Mouse (Mus musculus): Measurements from ENCODE around the gene Hoxa10. TPM values are rescaled to one million over a fixed set of nuclear protein-coding genes. Genes with fewer than 3 reads are reported as not detected.

Gene Hoxa10
- polyA plus RNA-seq, 1 experiment from 2014 or later = not detected

GRCm38 (mm10) chr6:52259081-52259790 is 18.6 kb upstream of the Hoxa10 start:
- DNase-seq (no peak), ATAC-seq (ENCODE audit: low FRiP score, low TSS enrichment) (no peak)
- Histone ChIP-seq H3K4me1 (ENCODE audit: control insufficient read depth, insufficient read depth, low read length) (no peaks in the 10 kb centered on the region), H3K36me3 (ENCODE audit: control insufficient read depth, insufficient read depth, low read length) (no peaks in the 10 kb centered on the region), H3K9ac (replicated peaks; ENCODE audit: low read length) (no peak overlapping the region), H3K27me3 (ENCODE audit: control insufficient read depth, insufficient read depth, low read length) (peaks cover 89% of the 10 kb centered on the region), H3K4me3 (replicated peaks; ENCODE audit: low read depth, low read length) (no peak overlapping the region), H3K27ac (replicated peaks; ENCODE audit: low read depth, low read length) (no peak overlapping the region), H3K9me3 (ENCODE audit: control insufficient read depth, low read length) (no peaks in the 10 kb centered on the region), H3K4me2 (ENCODE audit: low read length) (no peak overlapping the region)
- 1% methylated on average over 25 of the region's 25 CpGs for WGBS

DNA sequence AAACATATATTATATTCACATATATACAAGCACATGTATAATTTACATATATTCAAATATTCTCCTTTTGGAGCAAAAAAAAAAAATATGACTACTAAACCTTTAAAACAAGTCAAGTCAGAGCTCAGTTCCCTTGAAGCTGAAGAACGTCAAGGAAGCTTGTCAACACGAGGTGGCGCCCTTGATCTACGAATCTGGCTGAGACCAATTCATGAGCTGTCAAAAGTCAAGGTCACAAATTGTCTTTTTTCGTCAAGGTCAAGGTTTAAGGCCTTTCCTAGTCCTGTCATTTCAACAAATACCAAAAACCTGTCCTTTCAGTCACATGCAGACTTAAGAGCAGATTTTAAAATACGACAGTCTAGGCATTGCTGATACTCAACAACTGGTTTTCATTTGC is 16.3 kb upstream of the Hoxa10 start:
- DNase-seq (peak; percentile 94), ATAC-seq (ENCODE audit: low FRiP score, low TSS enrichment) (no peak)
- Histone ChIP-seq H3K4me2 (ENCODE audit: low read length) (no peak overlapping the region), H3K4me3 (replicated peaks; ENCODE audit: low read depth, low read length) (no peak overlapping the region), H3K27ac (replicated peaks; ENCODE audit: low read depth, low read length) (no peak overlapping the region), H3K4me1 (ENCODE audit: control insufficient read depth, insufficient read depth, low read length) (no peaks in the 10 kb centered on the region), H3K9me3 (ENCODE audit: control insufficient read depth, low read length) (no peaks in the 10 kb centered on the region), H3K27me3 (ENCODE audit: control insufficient read depth, insufficient read depth, low read length) (peaks cover 87% of the 10 kb centered on the region), H3K9ac (replicated peaks; ENCODE audit: low read length) (no peak overlapping the region), H3K36me3 (ENCODE audit: control insufficient read depth, insufficient read depth, low read length) (no peaks in the 10 kb centered on the region)
- 0% methylated on average over 6 of the region's 6 CpGs for WGBS

GRCm38 (mm10) chr6:52253511-52254500 is 13.2 kb upstream of the Hoxa10 start:
- Histone ChIP-seq H3K9ac (replicated peaks; ENCODE audit: low read length) (no peak overlapping the region), H3K27me3 (ENCODE audit: control insufficient read depth, insufficient read depth, low read length) (peaks cover 94% of the 10 kb centered on the region), H3K4me3 (replicated peaks; ENCODE audit: low read depth, low read length) (no peak overlapping the region), H3K4me1 (ENCODE audit: control insufficient read depth, insufficient read depth, low read length) (no peaks in the 10 kb centered on the region), H3K27ac (replicated peaks; ENCODE audit: low read depth, low read length) (no peak overlapping the region), H3K36me3 (ENCODE audit: control insufficient read depth, insufficient read depth, low read length) (no peaks in the 10 kb centered on the region), H3K4me2 (ENCODE audit: low read length) (no peak overlapping the region), H3K9me3 (ENCODE audit: control insufficient read depth, low read length) (no peaks in the 10 kb centered on the region)
- no peak for ATAC-seq (ENCODE audit: low FRiP score, low TSS enrichment)
- under 1% methylated on average over 59 of the region's 59 CpGs for WGBS
- DNase-seq = no peak

GRCm38 (mm10) chr6:52252775-52253376 is 12.2 kb upstream of the Hoxa10 start:
- under 1% methylated on average over 35 of the region's 35 CpGs for WGBS

DNA sequence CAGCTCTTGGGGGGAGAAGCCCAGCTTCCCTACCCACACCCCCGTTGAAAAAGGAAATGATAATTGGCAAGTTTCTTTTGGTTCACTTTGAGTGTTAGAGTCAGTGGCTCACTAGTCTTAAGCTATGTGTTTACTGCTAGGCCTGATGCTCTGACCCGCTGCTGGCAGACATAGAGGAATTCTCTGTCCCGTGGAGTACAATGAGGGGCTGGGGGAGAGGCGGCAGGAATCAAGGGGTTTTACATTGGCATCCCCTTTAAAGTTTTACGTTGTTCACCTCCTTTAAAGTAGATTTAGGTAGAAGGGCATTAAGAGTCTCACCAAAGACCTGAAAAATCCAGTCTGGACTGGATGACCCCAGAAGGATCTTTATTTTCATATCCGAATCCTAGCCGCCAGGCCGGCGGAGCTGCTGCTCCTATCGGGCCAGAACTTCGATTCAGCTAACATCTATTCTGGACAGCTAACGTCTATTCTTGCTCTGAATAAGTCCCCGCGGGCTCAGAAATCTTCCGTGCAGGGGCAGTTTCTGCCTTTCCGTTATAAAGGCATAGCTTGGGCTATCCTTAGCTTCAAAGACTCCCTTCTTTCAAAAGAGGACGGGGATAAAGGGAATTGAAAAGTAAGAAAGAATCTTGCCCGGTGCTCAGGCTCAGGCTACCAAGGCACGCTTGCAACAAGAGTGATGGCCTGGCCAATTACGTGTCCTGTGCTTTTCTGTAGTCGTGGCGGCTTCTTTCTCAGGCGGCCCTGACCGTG is 11.5 kb upstream of the Hoxa10 start:
- Histone ChIP-seq H3K9ac (replicated peaks; ENCODE audit: low read length) (no peak overlapping the region), H3K4me1 (ENCODE audit: control insufficient read depth, insufficient read depth, low read length) (no peaks in the 10 kb centered on the region), H3K27ac (replicated peaks; ENCODE audit: low read depth, low read length) (no peak overlapping the region), H3K4me3 (replicated peaks; ENCODE audit: low read depth, low read length) (no peak overlapping the region), H3K9me3 (ENCODE audit: control insufficient read depth, low read length) (no peaks in the 10 kb centered on the region), H3K27me3 (ENCODE audit: control insufficient read depth, insufficient read depth, low read length) (peaks cover 94% of the 10 kb centered on the region), H3K4me2 (ENCODE audit: low read length) (no peak overlapping the region), H3K36me3 (ENCODE audit: control insufficient read depth, insufficient read depth, low read length) (no peaks in the 10 kb centered on the region)
- under 1% methylated on average over 24 of the region's 24 CpGs for WGBS
- no peak for DNase-seq
- no peak for ATAC-seq (ENCODE audit: low FRiP score, low TSS enrichment)

More at GRCm38 (mm10) chr6:52252775-52253376, 12.2 kb upstream of the Hoxa10 start:
- Histone ChIP-seq H3K4me1 (ENCODE audit: control insufficient read depth, insufficient read depth, low read length) (no peaks in the 10 kb centered on the region), H3K9me3 (ENCODE audit: control insufficient read depth, low read length) (no peaks in the 10 kb centered on the region), H3K27me3 (ENCODE audit: control insufficient read depth, insufficient read depth, low read length) (peaks cover 94% of the 10 kb centered on the region), H3K4me3 (replicated peaks; ENCODE audit: low read depth, low read length) (no peak overlapping the region), H3K9ac (replicated peaks; ENCODE audit: low read length) (no peak overlapping the region), H3K4me2 (ENCODE audit: low read length) (no peak overlapping the region), H3K27ac (replicated peaks; ENCODE audit: low read depth, low read length) (no peak overlapping the region), H3K36me3 (ENCODE audit: control insufficient read depth, insufficient read depth, low read length) (no peaks in the 10 kb centered on the region)
- ATAC-seq (ENCODE audit: low FRiP score, low TSS enrichment) (no peak), DNase-seq (no peak)

DNA sequence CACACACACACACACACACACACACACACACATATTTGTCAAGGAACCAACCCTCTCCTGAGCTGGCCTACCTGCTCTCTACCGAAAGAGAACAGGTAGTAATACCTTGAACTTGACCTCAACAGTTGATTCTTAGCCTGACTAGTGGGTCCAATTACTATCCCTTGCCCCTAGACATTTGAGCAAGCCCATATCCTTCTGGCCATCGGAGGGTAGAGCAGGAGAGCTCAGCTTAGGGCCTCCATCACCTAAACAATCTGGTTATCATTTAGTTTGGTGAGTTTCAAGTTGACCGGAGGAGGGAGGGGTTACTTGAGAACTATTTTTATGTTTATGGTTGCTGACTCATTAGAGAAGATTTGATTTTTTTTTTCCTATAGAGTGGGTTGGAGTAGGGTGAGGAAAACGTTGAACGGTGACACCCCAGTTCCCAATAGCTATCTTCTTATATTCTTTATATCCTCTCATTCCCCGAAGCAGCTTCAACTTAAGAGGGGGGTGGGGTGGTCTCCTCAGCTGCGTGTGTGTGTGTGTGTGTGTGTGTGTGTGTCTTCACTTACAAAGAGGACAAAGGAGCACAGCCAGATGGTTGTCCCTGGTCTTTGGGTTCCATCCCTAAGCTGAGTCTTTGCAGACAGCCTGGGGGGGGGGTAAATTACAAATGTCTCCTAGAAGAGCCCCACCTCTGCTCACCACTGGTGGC is 10.7 kb upstream of the Hoxa10 start:
- DNase-seq = no peak
- H3K27ac ChIP-seq (replicated peaks; ENCODE audit: low read depth, low read length) = no peak overlapping the region

GRCm38 (mm10) chr6:52249826-52250225 is 9.2 kb upstream of the Hoxa10 start:
- DNase-seq = no peak
- H3K36me3 ChIP-seq (ENCODE audit: control insufficient read depth, insufficient read depth, low read length) = no peaks in the 10 kb centered on the region
- no peak overlapping the region for H3K4me2 ChIP-seq (ENCODE audit: low read length)
- no peak overlapping the region for H3K27ac ChIP-seq (replicated peaks; ENCODE audit: low read depth, low read length)
- H3K4me1 ChIP-seq (ENCODE audit: control insufficient read depth, insufficient read depth, low read length) = no peaks in the 10 kb centered on the region
- H3K4me3 ChIP-seq (replicated peaks; ENCODE audit: low read depth, low read length) = no peak overlapping the region
- ATAC-seq (ENCODE audit: low FRiP score, low TSS enrichment) = no peak
- H3K27me3 ChIP-seq (ENCODE audit: control insufficient read depth, insufficient read depth, low read length) = peaks cover 96% of the 10 kb centered on the region
- no peaks in the 10 kb centered on the region for H3K9me3 ChIP-seq (ENCODE audit: control insufficient read depth, low read length)
- WGBS = 2% methylated on average over 4 of the region's 4 CpGs
- H3K9ac ChIP-seq (replicated peaks; ENCODE audit: low read length) = no peak overlapping the region

More for the DNA sequence above, 10.7 kb upstream of the Hoxa10 start:
- H3K4me3 ChIP-seq (replicated peaks; ENCODE audit: low read depth, low read length) = no peak overlapping the region
- H3K9me3 ChIP-seq (ENCODE audit: control insufficient read depth, low read length) = no peaks in the 10 kb centered on the region
- peaks cover 95% of the 10 kb centered on the region for H3K27me3 ChIP-seq (ENCODE audit: control insufficient read depth, insufficient read depth, low read length)
- H3K4me1 ChIP-seq (ENCODE audit: control insufficient read depth, insufficient read depth, low read length) = no peaks in the 10 kb centered on the region
- H3K36me3 ChIP-seq (ENCODE audit: control insufficient read depth, insufficient read depth, low read length) = no peaks in the 10 kb centered on the region
- ATAC-seq (ENCODE audit: low FRiP score, low TSS enrichment) = no peak
- no peak overlapping the region for H3K9ac ChIP-seq (replicated peaks; ENCODE audit: low read length)
- no peak overlapping the region for H3K4me2 ChIP-seq (ENCODE audit: low read length)
- WGBS = 8% methylated on average over 7 of the region's 7 CpGs

DNA sequence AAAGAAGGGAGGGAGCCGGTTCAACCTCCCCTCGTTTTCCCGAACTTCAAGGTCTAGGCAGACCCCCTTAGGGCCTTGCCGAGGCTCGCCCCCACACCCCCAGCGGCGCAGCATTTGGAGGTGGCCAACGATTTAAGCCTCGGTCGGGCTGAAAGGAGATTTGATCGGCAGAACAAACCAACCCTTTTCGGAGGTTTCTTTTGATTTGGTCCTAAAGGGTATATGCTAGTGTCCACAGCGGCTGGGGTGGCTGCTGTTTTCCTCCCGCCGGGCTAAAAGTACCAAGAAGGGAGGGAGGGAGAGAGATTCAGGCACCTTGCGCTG is 8.7 kb upstream of the Hoxa10 start:
- H3K4me1 ChIP-seq (ENCODE audit: control insufficient read depth, insufficient read depth, low read length) = no peaks in the 10 kb centered on the region
- 1% methylated on average over 16 of the region's 16 CpGs for WGBS
- H3K27ac ChIP-seq (replicated peaks; ENCODE audit: low read depth, low read length) = no peak overlapping the region
- ATAC-seq (ENCODE audit: low FRiP score, low TSS enrichment) (no peak), DNase-seq (no peak)
- H3K4me2 ChIP-seq (ENCODE audit: low read length) = no peak overlapping the region
- no peaks in the 10 kb centered on the region for H3K9me3 ChIP-seq (ENCODE audit: control insufficient read depth, low read length)
- H3K9ac ChIP-seq (replicated peaks; ENCODE audit: low read length) = no peak overlapping the region
- H3K36me3 ChIP-seq (ENCODE audit: control insufficient read depth, insufficient read depth, low read length) = no peaks in the 10 kb centered on the region
- H3K27me3 ChIP-seq (ENCODE audit: control insufficient read depth, insufficient read depth, low read length) = peaks cover 98% of the 10 kb centered on the region
- no peak overlapping the region for H3K4me3 ChIP-seq (replicated peaks; ENCODE audit: low read depth, low read length)
